Mouse (Mus musculus): ENCODE results near the gene Cplx1.

Gene Cplx1

GRCm38 (mm10) chr5:108522597-108522996 is 27.2 kb downstream of the Cplx1 start:
- no peak for TF ChIP-seq GATA4 (IDR thresholded peaks at IDR 0.05; ENCODE audit: insufficient replicate concordance, low read length)

GRCm38 (mm10) chr5:108521896-108522295 is 27.9 kb downstream of the Cplx1 start:
- no peak for TF ChIP-seq GATA4 (IDR thresholded peaks at IDR 0.05; ENCODE audit: insufficient replicate concordance, low read length)

- no peak for TF ChIP-seq GATA4 (IDR thresholded peaks at IDR 0.05; ENCODE audit: insufficient replicate concordance, low read length)
Measured at GRCm38 (mm10) chr5:108521016-108521415, 28.8 kb downstream of the Cplx1 start.

GRCm38 (mm10) chr5:108520153-108520552 is 29.7 kb downstream of the Cplx1 start:
- TF ChIP-seq GATA4 (IDR thresholded peaks at IDR 0.05; ENCODE audit: insufficient replicate concordance, low read length) = no peak

GRCm38 (mm10) chr5:108518951-108519350 is 30.9 kb downstream of the Cplx1 start:
- TF ChIP-seq GATA4 (IDR thresholded peaks at IDR 0.05; ENCODE audit: insufficient replicate concordance, low read length) = no peak

GRCm38 (mm10) chr5:108518106-108518885 is 31.5 kb downstream of the Cplx1 start:
- no peak for TF ChIP-seq GATA4 (IDR thresholded peaks at IDR 0.05; ENCODE audit: insufficient replicate concordance, low read length)

- no peak for TF ChIP-seq GATA4 (IDR thresholded peaks at IDR 0.05; ENCODE audit: insufficient replicate concordance, low read length)
Measured at GRCm38 (mm10) chr5:108516655-108517054, 33.2 kb downstream of the Cplx1 start.

- no peak for TF ChIP-seq GATA4 (IDR thresholded peaks at IDR 0.05; ENCODE audit: insufficient replicate concordance, low read length)
Measured at GRCm38 (mm10) chr5:108515581-108516361, 34.1 kb downstream of the Cplx1 start.

GRCm38 (mm10) chr5:108502286-108502685 is 47.5 kb downstream of the Cplx1 start:
- no peak for TF ChIP-seq GATA4 (IDR thresholded peaks at IDR 0.05; ENCODE audit: insufficient replicate concordance, low read length)

GRCm38 (mm10) chr5:108501573-108501972 is 48.3 kb downstream of the Cplx1 start:
- TF ChIP-seq GATA4 (IDR thresholded peaks at IDR 0.05; ENCODE audit: insufficient replicate concordance, low read length) = no peak

- no peak for TF ChIP-seq GATA4 (IDR thresholded peaks at IDR 0.05; ENCODE audit: insufficient replicate concordance, low read length)
Measured at GRCm38 (mm10) chr5:108485239-108485638, 64.6 kb downstream of the Cplx1 start.

- no peak for TF ChIP-seq GATA4 (IDR thresholded peaks at IDR 0.05; ENCODE audit: insufficient replicate concordance, low read length)
Measured at GRCm38 (mm10) chr5:108483006-108483405, 66.8 kb downstream of the Cplx1 start.

GRCm38 (mm10) chr5:108475977-108476376 is 73.8 kb downstream of the Cplx1 start:
- no peak for TF ChIP-seq GATA4 (IDR thresholded peaks at IDR 0.05; ENCODE audit: insufficient replicate concordance, low read length)

- TF ChIP-seq GATA4 (IDR thresholded peaks at IDR 0.05; ENCODE audit: insufficient replicate concordance, low read length) = no peak
Measured at GRCm38 (mm10) chr5:108473737-108474136, 76.1 kb downstream of the Cplx1 start.

- no peak for TF ChIP-seq GATA4 (IDR thresholded peaks at IDR 0.05; ENCODE audit: insufficient replicate concordance, low read length)
Measured at GRCm38 (mm10) chr5:108469617-108470016, 80.2 kb downstream of the Cplx1 start.

Measured in liver, adult (tissue).